Comparison of ENCODE assay signal across 15 mouse cellular contexts in the genomic region with DNA sequence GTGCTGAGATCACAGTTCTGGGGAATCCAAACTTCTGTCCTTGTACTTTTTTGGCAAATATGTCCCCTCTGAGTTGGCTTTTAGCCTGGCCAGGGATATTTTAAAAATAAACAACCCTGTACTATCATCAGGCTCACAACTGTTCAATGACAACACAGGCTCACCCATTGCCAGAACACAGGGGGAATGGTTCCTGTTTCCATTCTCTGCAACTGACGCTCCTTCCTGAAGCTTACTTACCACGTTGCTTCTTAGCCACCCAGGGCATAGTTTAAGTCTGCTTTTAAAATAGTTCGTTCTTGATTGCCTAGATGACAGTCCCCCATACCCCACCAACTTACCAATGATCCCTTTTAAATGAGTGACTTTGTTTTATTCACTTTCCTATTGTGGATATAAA.
"Had no signal": no experiment of that assay in that cellular context is flagged by ENCODE, and none has a peak within 500 bp of the region (broad histone marks: within the 10 kb centered on the region; RNA-seq: fewer than 3 reads in every experiment).

No protein-coding gene starts in this region.

- DNase-seq: gastrocnemius, postnatal 14 days; gastrocnemius, postnatal 36 days; heart, adult 18-20 months; heart, postnatal 10 days; heart, postnatal 4 days; kidney, adult 11 months; kidney, adult 2 months; kidney, adult 9 months; kidney, postnatal 14 days; kidney, postnatal 36 days; layer of hippocampus, adult 9-11 months; layer of hippocampus, postnatal 36 days; liver had no signal

- ATAC-seq: hindbrain, postnatal 0 days; intestine, embryonic 16.5 days had no signal
